Mouse (Mus musculus): Measurements from ENCODE around the gene Mical3. TPM values are rescaled to one million over a fixed set of nuclear protein-coding genes. Genes with fewer than 3 reads are reported as not detected.

Gene Mical3
- polyA plus RNA-seq, 1 experiment from 2014 or later: 11.5 TPM

DNA sequence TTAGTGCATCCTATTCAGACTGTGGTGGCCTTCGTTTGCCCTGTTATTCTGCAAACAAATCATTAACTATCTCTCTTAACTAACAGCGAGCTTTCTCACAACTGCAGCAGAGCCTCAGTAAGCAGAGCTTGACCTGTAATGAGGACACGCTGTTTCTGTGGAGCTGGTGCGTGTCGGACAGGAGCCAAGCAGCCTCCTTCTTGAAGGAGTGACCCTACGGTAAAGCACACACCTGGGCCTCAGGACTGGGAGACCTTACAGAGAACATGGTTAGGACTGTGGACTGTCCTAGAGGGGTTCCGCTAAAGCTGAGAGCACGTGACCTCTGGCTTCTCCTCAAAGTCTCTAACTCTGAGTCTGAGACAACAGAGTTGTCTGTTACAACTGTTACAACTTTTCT lies 82.1 kb downstream of the Mical3 start:
- Histone ChIP-seq H3K27ac (ENCODE audit: low read length) (no peak overlapping the region), H3K4me2 (ENCODE audit: low read depth, low read length) (no peak overlapping the region), H3K9me3 (replicated peaks; ENCODE audit: control insufficient read depth, low read length) (no peaks in the 10 kb centered on the region), H3K9ac (ENCODE audit: low read length) (no peak overlapping the region), H3K4me3 (replicated peaks; ENCODE audit: low read length) (no peak overlapping the region), H3K27me3 (ENCODE audit: control insufficient read depth, insufficient read depth, low read length) (no peaks in the 10 kb centered on the region), H3K4me1 (ENCODE audit: control insufficient read depth, insufficient read depth, low read length) (peaks cover 14% of the 10 kb centered on the region), H3K36me3 (ENCODE audit: control insufficient read depth, insufficient read depth, low read length) (no peaks in the 10 kb centered on the region)
- WGBS: 58% methylated on average over 8 of the region's 8 CpGs
- ATAC-seq (ENCODE audit: insufficient read depth, low FRiP score): no peak

DNA sequence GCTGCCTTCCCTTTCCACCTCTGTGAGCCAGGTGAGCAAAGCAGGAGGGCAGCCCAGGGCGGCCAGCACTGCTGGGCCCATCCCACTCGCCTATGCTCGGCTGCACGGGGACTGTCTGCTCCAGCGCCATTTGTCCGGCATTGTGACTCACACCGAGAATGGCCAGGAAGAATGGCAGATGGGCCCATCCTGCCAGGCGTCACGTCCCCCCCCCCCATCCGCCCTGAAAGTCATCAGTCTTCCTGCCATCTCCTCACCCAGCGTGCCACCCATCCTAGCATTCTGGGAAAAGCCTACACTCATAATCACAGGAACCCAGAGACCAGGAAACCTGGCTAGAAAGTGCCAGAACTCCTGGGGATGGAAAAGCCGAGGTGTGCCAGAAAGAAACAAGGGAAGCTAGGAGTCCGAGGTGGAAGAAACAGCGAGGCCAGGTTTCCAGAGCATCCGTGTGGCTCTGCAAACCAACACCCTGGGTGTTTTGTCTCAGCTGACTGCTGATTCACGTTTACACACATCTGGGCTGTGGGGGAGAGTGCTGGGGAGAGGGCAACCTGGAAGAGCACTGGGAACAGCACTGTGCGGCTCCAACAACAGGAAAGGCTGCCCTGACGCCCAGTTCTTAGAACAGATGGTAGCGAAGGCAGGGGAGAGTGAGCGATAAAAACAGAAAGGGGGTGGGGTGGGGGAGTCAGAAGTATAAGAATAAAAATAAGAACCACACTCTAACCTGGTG lies 85.3 kb downstream of the Mical3 start:
- no peak overlapping the region for H3K4me3 ChIP-seq (replicated peaks; ENCODE audit: low read length)
- 54% methylated on average over 20 of the region's 20 CpGs for WGBS
- H3K9ac ChIP-seq (ENCODE audit: low read length): no peak overlapping the region
- H3K36me3 ChIP-seq (ENCODE audit: control insufficient read depth, insufficient read depth, low read length): no peaks in the 10 kb centered on the region
- ATAC-seq (ENCODE audit: insufficient read depth, low FRiP score): peak; percentile 54; the same call in 1 of the 2 replicates
- H3K4me2 ChIP-seq (ENCODE audit: low read depth, low read length): no peak overlapping the region
- peaks cover 14% of the 10 kb centered on the region for H3K4me1 ChIP-seq (ENCODE audit: control insufficient read depth, insufficient read depth, low read length)
- H3K9me3 ChIP-seq (replicated peaks; ENCODE audit: control insufficient read depth, low read length): no peaks in the 10 kb centered on the region
- H3K27ac ChIP-seq (ENCODE audit: low read length): no peak overlapping the region
- no peaks in the 10 kb centered on the region for H3K27me3 ChIP-seq (ENCODE audit: control insufficient read depth, insufficient read depth, low read length)

DNA sequence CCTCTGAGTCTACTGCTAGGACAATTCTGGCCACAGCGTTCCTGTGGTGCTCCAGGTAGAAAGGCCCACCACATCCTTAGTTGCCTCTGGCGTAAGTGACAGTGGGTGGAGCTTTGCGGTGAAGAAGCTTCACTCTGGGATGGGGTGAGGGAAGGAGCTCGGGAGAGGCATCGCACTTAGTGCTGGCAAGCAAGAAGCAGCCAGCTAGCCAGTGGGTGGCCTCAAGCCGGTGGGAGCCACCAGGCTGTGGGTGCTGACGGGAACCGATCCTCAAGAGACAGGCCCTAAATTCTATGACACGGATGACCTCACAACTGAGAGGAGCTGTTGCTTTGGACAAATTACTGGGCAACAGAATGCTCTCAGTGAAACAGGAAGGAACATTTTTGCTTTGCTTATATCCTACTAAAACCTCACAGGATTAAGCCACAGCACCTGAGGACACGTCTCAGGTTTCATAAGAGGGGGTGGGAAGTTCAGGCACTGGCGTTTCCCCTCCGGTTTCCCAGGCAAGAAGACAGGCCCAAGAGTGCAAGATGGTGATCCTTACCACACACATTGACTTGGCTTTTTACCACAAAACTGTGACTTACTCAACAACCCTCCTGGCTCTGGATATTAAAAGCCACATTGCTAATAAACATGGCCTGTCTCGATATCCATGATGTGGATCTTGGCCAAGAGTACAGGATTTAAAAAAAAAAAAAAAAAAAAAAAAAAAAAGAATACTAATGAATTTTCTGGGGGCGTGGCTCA lies 87.2 kb downstream of the Mical3 start:
- ATAC-seq (ENCODE audit: insufficient read depth, low FRiP score): no peak
- Histone ChIP-seq H3K9me3 (replicated peaks; ENCODE audit: control insufficient read depth, low read length) (no peaks in the 10 kb centered on the region), H3K9ac (ENCODE audit: low read length) (no peak overlapping the region), H3K36me3 (ENCODE audit: control insufficient read depth, insufficient read depth, low read length) (peaks cover 5% of the 10 kb centered on the region; the same call in 1 of the 2 replicates), H3K27me3 (ENCODE audit: control insufficient read depth, insufficient read depth, low read length) (no peaks in the 10 kb centered on the region), H3K4me1 (ENCODE audit: control insufficient read depth, insufficient read depth, low read length) (peaks cover 12% of the 10 kb centered on the region), H3K4me2 (ENCODE audit: low read depth, low read length) (no peak overlapping the region), H3K27ac (ENCODE audit: low read length) (no peak overlapping the region), H3K4me3 (replicated peaks; ENCODE audit: low read length) (no peak overlapping the region)
- WGBS: 45% methylated on average over 14 of the region's 14 CpGs

DNA sequence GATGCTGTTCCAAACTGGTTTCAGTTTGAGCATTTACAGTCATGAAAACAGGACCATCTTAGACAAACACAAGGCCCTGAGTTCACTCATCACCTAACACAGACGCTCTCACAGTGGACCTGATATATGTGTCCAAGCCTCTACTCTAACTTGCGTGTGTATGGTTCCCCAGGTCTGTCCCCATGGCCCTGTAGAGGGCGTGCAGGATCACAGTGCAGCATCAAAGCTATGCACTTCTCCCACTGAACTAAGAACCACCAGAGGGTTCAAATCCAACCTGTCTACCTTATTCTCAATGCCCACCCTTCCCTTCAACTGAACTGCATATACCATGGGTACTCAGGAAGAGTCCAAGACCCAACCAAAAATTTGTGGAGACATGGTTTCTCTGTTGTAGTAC lies 91.1 kb downstream of the Mical3 start:
- Histone ChIP-seq H3K9ac (ENCODE audit: low read length) (no peak overlapping the region), H3K4me2 (ENCODE audit: low read depth, low read length) (no peak overlapping the region), H3K4me3 (replicated peaks; ENCODE audit: low read length) (no peak overlapping the region), H3K4me1 (ENCODE audit: control insufficient read depth, insufficient read depth, low read length) (peaks cover under 1% of the 10 kb centered on the region; the same call in 1 of the 2 replicates), H3K9me3 (replicated peaks; ENCODE audit: control insufficient read depth, low read length) (no peaks in the 10 kb centered on the region), H3K36me3 (ENCODE audit: control insufficient read depth, insufficient read depth, low read length) (peaks cover 9% of the 10 kb centered on the region), H3K27me3 (ENCODE audit: control insufficient read depth, insufficient read depth, low read length) (no peaks in the 10 kb centered on the region), H3K27ac (ENCODE audit: low read length) (no peak overlapping the region)
- no peak for ATAC-seq (ENCODE audit: insufficient read depth, low FRiP score)
- 90% methylated on average over 3 of the region's 3 CpGs for WGBS

DNA sequence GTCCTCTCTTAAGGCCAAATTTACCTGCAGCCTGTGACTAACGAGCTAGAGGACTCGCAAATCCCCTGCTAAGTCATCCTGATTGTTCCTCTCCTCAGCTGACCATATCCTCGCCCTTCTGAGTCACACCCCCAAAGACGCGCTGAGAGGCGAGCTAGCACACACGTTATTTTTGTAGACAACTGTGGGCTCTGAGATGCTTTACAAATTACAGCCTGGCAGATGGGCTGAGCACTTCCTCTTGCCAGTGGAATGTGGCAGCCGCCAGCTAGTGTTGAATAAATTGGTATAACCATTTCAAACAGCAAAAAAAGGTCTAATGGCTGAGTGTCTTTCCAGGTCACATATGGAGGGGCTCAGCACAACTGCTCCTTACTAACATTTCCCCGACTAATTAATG lies 91.5 kb downstream of the Mical3 start:
- WGBS: 79% methylated on average over 9 of the region's 9 CpGs
- H3K27ac ChIP-seq (ENCODE audit: low read length): no peak overlapping the region
- no peak for ATAC-seq (ENCODE audit: insufficient read depth, low FRiP score)
- peaks cover 9% of the 10 kb centered on the region for H3K36me3 ChIP-seq (ENCODE audit: control insufficient read depth, insufficient read depth, low read length)
- H3K4me1 ChIP-seq (ENCODE audit: control insufficient read depth, insufficient read depth, low read length): no peaks in the 10 kb centered on the region
- no peaks in the 10 kb centered on the region for H3K9me3 ChIP-seq (replicated peaks; ENCODE audit: control insufficient read depth, low read length)
- H3K4me3 ChIP-seq (replicated peaks; ENCODE audit: low read length): no peak overlapping the region
- no peak overlapping the region for H3K4me2 ChIP-seq (ENCODE audit: low read depth, low read length)
- H3K9ac ChIP-seq (ENCODE audit: low read length): no peak overlapping the region
- H3K27me3 ChIP-seq (ENCODE audit: control insufficient read depth, insufficient read depth, low read length): no peaks in the 10 kb centered on the region

DNA sequence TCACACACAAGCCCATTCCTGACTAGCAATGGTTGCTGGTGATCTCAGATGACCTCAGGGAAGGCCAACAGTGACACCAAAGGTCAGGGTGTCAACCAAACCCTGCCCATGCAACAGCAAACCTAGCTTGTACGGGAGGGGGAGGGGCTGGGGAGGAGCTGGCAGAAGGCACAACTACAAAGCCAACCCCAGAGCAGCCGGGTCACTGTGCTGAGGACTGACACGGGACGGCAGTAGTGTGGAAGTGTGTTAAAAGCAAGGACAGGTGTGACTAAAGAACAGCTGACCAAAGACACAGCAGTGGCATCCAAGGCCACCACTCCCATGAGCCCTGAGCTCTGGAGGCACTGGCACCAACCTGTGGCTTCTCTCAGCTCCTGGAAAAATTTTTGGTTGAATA lies 93.7 kb downstream of the Mical3 start:
- peaks cover 24% of the 10 kb centered on the region for H3K36me3 ChIP-seq (ENCODE audit: control insufficient read depth, insufficient read depth, low read length)
- no peaks in the 10 kb centered on the region for H3K9me3 ChIP-seq (replicated peaks; ENCODE audit: control insufficient read depth, low read length)
- H3K4me1 ChIP-seq (ENCODE audit: control insufficient read depth, insufficient read depth, low read length): no peaks in the 10 kb centered on the region
- no peak overlapping the region for H3K27ac ChIP-seq (ENCODE audit: low read length)
- H3K9ac ChIP-seq (ENCODE audit: low read length): no peak overlapping the region
- H3K4me3 ChIP-seq (replicated peaks; ENCODE audit: low read length): no peak overlapping the region
- ATAC-seq (ENCODE audit: insufficient read depth, low FRiP score): no peak
- WGBS: 41% methylated on average over 4 of the region's 4 CpGs
- H3K4me2 ChIP-seq (ENCODE audit: low read depth, low read length): no peak overlapping the region
- no peaks in the 10 kb centered on the region for H3K27me3 ChIP-seq (ENCODE audit: control insufficient read depth, insufficient read depth, low read length)

DNA sequence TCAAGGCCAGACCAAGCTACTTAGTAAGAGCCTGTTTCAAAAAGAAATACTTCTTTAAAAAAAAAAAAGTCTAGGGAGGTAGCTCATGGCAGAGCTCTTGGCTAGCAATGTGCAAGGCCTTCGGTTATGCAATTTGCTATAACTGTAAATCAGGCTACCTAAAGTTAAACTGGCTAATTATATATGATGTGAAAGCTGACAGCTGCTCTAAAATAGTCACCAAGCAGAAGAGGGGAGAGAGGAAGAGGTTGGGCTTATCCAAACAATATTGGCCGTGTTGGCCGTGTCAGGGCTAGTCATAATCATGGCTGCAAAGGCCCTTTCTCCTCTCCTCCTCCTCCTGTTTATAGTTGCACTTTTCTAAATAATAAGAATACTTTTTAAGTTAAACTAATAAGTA lies 94.9 kb downstream of the Mical3 start:
- Histone ChIP-seq H3K9ac (ENCODE audit: low read length) (no peak overlapping the region), H3K4me1 (ENCODE audit: control insufficient read depth, insufficient read depth, low read length) (no peaks in the 10 kb centered on the region), H3K9me3 (replicated peaks; ENCODE audit: control insufficient read depth, low read length) (no peaks in the 10 kb centered on the region), H3K4me2 (ENCODE audit: low read depth, low read length) (no peak overlapping the region), H3K27ac (ENCODE audit: low read length) (no peak overlapping the region), H3K36me3 (ENCODE audit: control insufficient read depth, insufficient read depth, low read length) (peaks cover 30% of the 10 kb centered on the region), H3K27me3 (ENCODE audit: control insufficient read depth, insufficient read depth, low read length) (no peaks in the 10 kb centered on the region), H3K4me3 (replicated peaks; ENCODE audit: low read length) (no peak overlapping the region)
- ATAC-seq (ENCODE audit: insufficient read depth, low FRiP score): no peak
- 61% methylated on average over 3 of the region's 3 CpGs for WGBS

DNA sequence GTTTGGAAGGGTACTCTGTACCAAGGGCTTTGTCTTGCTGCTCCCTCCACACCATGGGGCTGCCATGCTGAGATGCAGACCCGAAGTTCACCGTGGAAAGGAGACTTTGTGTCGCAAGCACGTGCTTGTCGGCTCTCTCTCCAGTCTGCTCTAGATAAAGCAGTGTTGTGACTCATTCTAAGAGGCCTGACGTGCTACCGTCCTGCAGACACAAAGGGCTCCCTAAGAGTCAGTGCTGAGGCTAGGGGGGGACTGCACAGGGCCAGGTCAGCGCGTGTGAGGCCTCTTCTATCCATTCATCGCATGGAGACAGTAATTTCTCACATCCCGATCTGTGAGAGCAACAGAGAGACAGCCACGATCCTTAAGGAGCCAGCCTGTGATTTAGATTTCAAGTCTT lies 95.5 kb downstream of the Mical3 start:
- H3K4me2 ChIP-seq (ENCODE audit: low read depth, low read length): no peak overlapping the region
- no peaks in the 10 kb centered on the region for H3K4me1 ChIP-seq (ENCODE audit: control insufficient read depth, insufficient read depth, low read length)
- WGBS: 79% methylated on average over 12 of the region's 12 CpGs
- peaks cover 31% of the 10 kb centered on the region for H3K36me3 ChIP-seq (ENCODE audit: control insufficient read depth, insufficient read depth, low read length)
- H3K9ac ChIP-seq (ENCODE audit: low read length): no peak overlapping the region
- no peak for ATAC-seq (ENCODE audit: insufficient read depth, low FRiP score)
- H3K27ac ChIP-seq (ENCODE audit: low read length): no peak overlapping the region
- no peaks in the 10 kb centered on the region for H3K27me3 ChIP-seq (ENCODE audit: control insufficient read depth, insufficient read depth, low read length)
- H3K9me3 ChIP-seq (replicated peaks; ENCODE audit: control insufficient read depth, low read length): no peaks in the 10 kb centered on the region
- H3K4me3 ChIP-seq (replicated peaks; ENCODE audit: low read length): no peak overlapping the region

DNA sequence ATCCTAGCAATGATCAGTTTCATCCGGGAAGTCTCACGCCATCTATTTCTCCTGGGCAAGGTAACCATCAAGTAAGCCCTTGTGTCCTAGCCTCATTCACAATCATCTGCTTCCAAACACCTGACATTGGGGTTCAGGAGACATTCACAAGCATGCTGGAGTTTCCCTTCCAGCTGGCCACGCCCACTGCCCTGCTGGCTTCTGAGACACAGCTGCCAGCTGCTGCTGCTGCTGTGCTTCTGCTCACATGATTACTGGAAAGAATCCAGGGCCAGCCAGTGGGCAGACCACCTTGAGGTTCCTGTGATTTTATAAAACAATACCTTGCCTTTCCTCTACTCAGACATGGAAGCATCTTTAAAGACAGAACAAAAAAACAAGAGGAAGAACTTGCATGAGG lies 97.5 kb downstream of the Mical3 start:
- no peak for ATAC-seq (ENCODE audit: insufficient read depth, low FRiP score)
- no peaks in the 10 kb centered on the region for H3K4me1 ChIP-seq (ENCODE audit: control insufficient read depth, insufficient read depth, low read length)
- no peaks in the 10 kb centered on the region for H3K27me3 ChIP-seq (ENCODE audit: control insufficient read depth, insufficient read depth, low read length)
- no peaks in the 10 kb centered on the region for H3K9me3 ChIP-seq (replicated peaks; ENCODE audit: control insufficient read depth, low read length)
- H3K27ac ChIP-seq (ENCODE audit: low read length): no peak overlapping the region
- H3K4me2 ChIP-seq (ENCODE audit: low read depth, low read length): no peak overlapping the region
- no peak overlapping the region for H3K9ac ChIP-seq (ENCODE audit: low read length)
- 94% methylated on average over 3 of the region's 3 CpGs for WGBS
- peaks cover 26% of the 10 kb centered on the region for H3K36me3 ChIP-seq (ENCODE audit: control insufficient read depth, insufficient read depth, low read length)
- H3K4me3 ChIP-seq (replicated peaks; ENCODE audit: low read length): no peak overlapping the region
